Mouse (Mus musculus): ENCODE data around the gene Smarcc1. TPM values are rescaled to one million over a fixed set of nuclear protein-coding genes. Genes with fewer than 3 reads are reported as not detected.
A peak's percentile ranks its signal among the peaks of the same experiment; 100 is the strongest.

Smarcc1 gene
- polyA plus RNA-seq, 1 experiment from 2014 or later: 58.1 TPM

GRCm38 (mm10) chr9:110247049-110247448, 129.5 kb downstream of the Smarcc1 start:
- no peak overlapping the region for H3K27ac ChIP-seq
- H3K36me3 ChIP-seq (ENCODE audit: insufficient read depth, low read length): no peaks in the 10 kb centered on the region
- peaks cover 5% of the 10 kb centered on the region for H3K4me1 ChIP-seq (replicated peaks; ENCODE audit: insufficient read depth, low read length)
- 83% methylated on average over 10 of the region's 10 CpGs for WGBS
- no peak overlapping the region for H3K9ac ChIP-seq (ENCODE audit: low read depth, low read length)
- DNase-seq (ENCODE audit: low spot score) (no peak), ATAC-seq (replicated peaks; ENCODE audit: low FRiP score, low read depth) (no peak)
- no peaks in the 10 kb centered on the region for H3K27me3 ChIP-seq (ENCODE audit: insufficient read depth, low read length)
- TF ChIP-seq CTCF (IDR thresholded peaks at IDR 0.05; ENCODE audit: low read depth): no peak
- H3K4me2 ChIP-seq (ENCODE audit: low read length): no peak overlapping the region
- H3K9me3 ChIP-seq (replicated peaks; ENCODE audit: low read length): no peaks in the 10 kb centered on the region
- H3K4me3 ChIP-seq (replicated peaks; ENCODE audit: low read depth, low read length): no peak overlapping the region

GRCm38 (mm10) chr9:110248861-110249260, 131.4 kb downstream of the Smarcc1 start:
- H3K27ac ChIP-seq: no peak overlapping the region
- H3K27me3 ChIP-seq (ENCODE audit: insufficient read depth, low read length): no peaks in the 10 kb centered on the region
- no peak for TF ChIP-seq CTCF (IDR thresholded peaks at IDR 0.05; ENCODE audit: low read depth)
- H3K4me3 ChIP-seq (replicated peaks; ENCODE audit: low read depth, low read length): no peak overlapping the region
- DNase-seq (ENCODE audit: low spot score) (no peak), ATAC-seq (replicated peaks; ENCODE audit: low FRiP score, low read depth) (no peak)
- WGBS: 73% methylated on average over 2 of the region's 2 CpGs
- H3K4me2 ChIP-seq (ENCODE audit: low read length): no peak overlapping the region
- H3K4me1 ChIP-seq (replicated peaks; ENCODE audit: insufficient read depth, low read length): peaks cover 5% of the 10 kb centered on the region
- no peaks in the 10 kb centered on the region for H3K9me3 ChIP-seq (replicated peaks; ENCODE audit: low read length)
- no peak overlapping the region for H3K9ac ChIP-seq (ENCODE audit: low read depth, low read length)
- no peaks in the 10 kb centered on the region for H3K36me3 ChIP-seq (ENCODE audit: insufficient read depth, low read length)

- Histone ChIP-seq H3K27ac (no peak overlapping the region), H3K4me1 (replicated peaks; ENCODE audit: insufficient read depth, low read length) (peaks cover 5% of the 10 kb centered on the region), H3K27me3 (ENCODE audit: insufficient read depth, low read length) (no peaks in the 10 kb centered on the region), H3K4me3 (replicated peaks; ENCODE audit: low read depth, low read length) (no peak overlapping the region), H3K9me3 (replicated peaks; ENCODE audit: low read length) (no peaks in the 10 kb centered on the region), H3K4me2 (ENCODE audit: low read length) (no peak overlapping the region), H3K9ac (ENCODE audit: low read depth, low read length) (no peak overlapping the region), H3K36me3 (ENCODE audit: insufficient read depth, low read length) (no peaks in the 10 kb centered on the region)
- peak; percentile 18 for DNase-seq (ENCODE audit: low spot score)
- TF ChIP-seq CTCF (IDR thresholded peaks at IDR 0.05; ENCODE audit: low read depth): no peak
- no peak for ATAC-seq (replicated peaks; ENCODE audit: low FRiP score, low read depth)
- 21% methylated on average over 11 of the region's 11 CpGs for WGBS
Measured at GRCm38 (mm10) chr9:110249823-110250543, 132.5 kb downstream of the Smarcc1 start.

- WGBS: 90% methylated on average over 14 of the region's 14 CpGs
- Histone ChIP-seq H3K27me3 (ENCODE audit: insufficient read depth, low read length) (no peaks in the 10 kb centered on the region), H3K27ac (no peak overlapping the region), H3K9me3 (replicated peaks; ENCODE audit: low read length) (no peaks in the 10 kb centered on the region), H3K4me1 (replicated peaks; ENCODE audit: insufficient read depth, low read length) (peaks cover 5% of the 10 kb centered on the region; the same call in 1 of the 2 replicates), H3K4me2 (ENCODE audit: low read length) (no peak overlapping the region), H3K9ac (ENCODE audit: low read depth, low read length) (no peak overlapping the region), H3K4me3 (replicated peaks; ENCODE audit: low read depth, low read length) (no peak overlapping the region), H3K36me3 (ENCODE audit: insufficient read depth, low read length) (no peaks in the 10 kb centered on the region)
- no peak for DNase-seq (ENCODE audit: low spot score)
- no peak for ATAC-seq (replicated peaks; ENCODE audit: low FRiP score, low read depth)
- TF ChIP-seq CTCF (IDR thresholded peaks at IDR 0.05; ENCODE audit: low read depth): no peak
Measured at GRCm38 (mm10) chr9:110250776-110251175, 133.3 kb downstream of the Smarcc1 start.

GRCm38 (mm10) chr9:110255407-110256019, 138.0 kb downstream of the Smarcc1 start:
- Histone ChIP-seq H3K27me3 (ENCODE audit: insufficient read depth, low read length) (no peaks in the 10 kb centered on the region), H3K4me2 (ENCODE audit: low read length) (no peak overlapping the region), H3K4me1 (replicated peaks; ENCODE audit: insufficient read depth, low read length) (no peaks in the 10 kb centered on the region), H3K9me3 (replicated peaks; ENCODE audit: low read length) (no peaks in the 10 kb centered on the region), H3K27ac (no peak overlapping the region), H3K4me3 (replicated peaks; ENCODE audit: low read depth, low read length) (no peak overlapping the region), H3K36me3 (ENCODE audit: insufficient read depth, low read length) (no peaks in the 10 kb centered on the region), H3K9ac (ENCODE audit: low read depth, low read length) (no peak overlapping the region)
- 63% methylated on average over 15 of the region's 15 CpGs for WGBS
- DNase-seq (ENCODE audit: low spot score) (no peak), ATAC-seq (replicated peaks; ENCODE audit: low FRiP score, low read depth) (no peak)
- no peak for TF ChIP-seq CTCF (IDR thresholded peaks at IDR 0.05; ENCODE audit: low read depth)

GRCm38 (mm10) chr9:110258646-110259045, 141.1 kb downstream of the Smarcc1 start:
- Histone ChIP-seq H3K36me3 (ENCODE audit: insufficient read depth, low read length) (no peaks in the 10 kb centered on the region), H3K4me3 (replicated peaks; ENCODE audit: low read depth, low read length) (no peak overlapping the region), H3K9ac (ENCODE audit: low read depth, low read length) (no peak overlapping the region), H3K4me1 (replicated peaks; ENCODE audit: insufficient read depth, low read length) (no peaks in the 10 kb centered on the region), H3K4me2 (ENCODE audit: low read length) (no peak overlapping the region), H3K9me3 (replicated peaks; ENCODE audit: low read length) (no peaks in the 10 kb centered on the region), H3K27me3 (ENCODE audit: insufficient read depth, low read length) (no peaks in the 10 kb centered on the region), H3K27ac (no peak overlapping the region)
- WGBS: 81% methylated on average over 6 of the region's 6 CpGs
- ATAC-seq (replicated peaks; ENCODE audit: low FRiP score, low read depth): no peak
- DNase-seq (ENCODE audit: low spot score): no peak
- TF ChIP-seq CTCF (IDR thresholded peaks at IDR 0.05; ENCODE audit: low read depth): no peak

Measured in kidney, postnatal 0 days (tissue).